Mouse (Mus musculus): Measurements from ENCODE around the gene Macrod2. TPM values are rescaled to one million over a fixed set of nuclear protein-coding genes. Genes with fewer than 3 reads are reported as not detected.

The Macrod2 gene
- polyA plus RNA-seq, 1 experiment from 2014 or later, result 31.9 TPM

DNA sequence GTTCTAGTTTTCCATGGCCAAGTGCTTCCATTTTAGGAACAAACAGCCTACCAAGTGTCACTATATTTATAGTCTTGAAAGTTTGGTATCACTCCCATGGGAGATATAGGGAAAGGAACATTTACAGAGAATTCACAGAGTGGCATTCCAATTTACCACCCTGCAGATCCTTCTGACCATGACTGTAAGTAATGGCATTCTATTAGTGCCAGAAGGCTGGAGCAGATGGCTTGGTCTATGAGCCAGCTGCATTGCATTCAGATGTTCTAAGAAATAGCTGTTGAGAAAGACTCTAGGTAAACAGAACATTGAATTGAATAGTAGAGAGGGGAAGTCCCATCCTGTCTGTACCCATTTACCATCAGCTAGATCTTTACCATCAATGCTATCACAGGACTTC lies 1954.7 kb downstream of the Macrod2 start:
- Histone ChIP-seq H3K36me3 (ENCODE audit: control insufficient read depth, insufficient read depth, low read length) (no peaks in the 10 kb centered on the region), H3K27me3 (ENCODE audit: control insufficient read depth, insufficient read depth, low read length) (no peaks in the 10 kb centered on the region), H3K4me3 (ENCODE audit: low read depth, low read length) (no peak overlapping the region), H3K9me3 (ENCODE audit: control insufficient read depth, low read length) (no peaks in the 10 kb centered on the region), H3K9ac (ENCODE audit: low read length) (no peak overlapping the region), H3K4me2 (replicated peaks; ENCODE audit: low read depth) (no peak overlapping the region), H3K4me1 (replicated peaks; ENCODE audit: control insufficient read depth, insufficient read depth) (no peaks in the 10 kb centered on the region), H3K27ac (replicated peaks) (no peak overlapping the region)
- TF ChIP-seq CTCF (IDR thresholded peaks at IDR 0.05; ENCODE audit: low read depth) (no peak), EP300 (optimal IDR thresholded peaks at IDR 0.05) (no peak)
- no peak for ATAC-seq (ENCODE audit: low FRiP score, low TSS enrichment)
- DNase-seq (ENCODE audit: low spot score), result no peak

DNA sequence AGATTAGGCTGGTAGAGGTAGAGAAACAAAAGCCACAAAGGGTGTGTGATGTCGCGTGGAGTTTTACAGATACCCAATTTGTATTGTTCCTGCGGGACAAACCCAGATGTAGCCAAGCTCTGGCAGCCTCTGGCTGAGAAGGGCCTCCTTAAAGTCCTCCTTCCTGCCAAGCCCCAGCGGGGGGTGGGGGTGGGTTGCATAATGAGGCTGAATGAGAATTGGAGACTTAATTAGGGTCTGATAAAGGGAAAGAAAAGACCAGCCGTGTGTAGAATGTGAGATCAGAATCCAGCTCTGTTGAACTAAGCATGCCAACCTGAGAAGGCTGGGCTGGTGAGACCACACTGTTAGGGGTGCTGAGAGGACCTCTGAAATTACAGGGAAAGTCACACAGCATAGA lies 1967.8 kb downstream of the Macrod2 start:
- Histone ChIP-seq H3K4me2 (replicated peaks; ENCODE audit: low read depth) (no peak overlapping the region), H3K9me3 (ENCODE audit: control insufficient read depth, low read length) (no peaks in the 10 kb centered on the region), H3K27me3 (ENCODE audit: control insufficient read depth, insufficient read depth, low read length) (no peaks in the 10 kb centered on the region), H3K36me3 (ENCODE audit: control insufficient read depth, insufficient read depth, low read length) (no peaks in the 10 kb centered on the region), H3K27ac (replicated peaks) (no peak overlapping the region), H3K4me3 (ENCODE audit: low read depth, low read length) (no peak overlapping the region), H3K9ac (ENCODE audit: low read length) (no peak overlapping the region), H3K4me1 (replicated peaks; ENCODE audit: control insufficient read depth, insufficient read depth) (no peaks in the 10 kb centered on the region)
- TF ChIP-seq EP300 (optimal IDR thresholded peaks at IDR 0.05) (no peak), CTCF (IDR thresholded peaks at IDR 0.05; ENCODE audit: low read depth) (no peak)
- no peak for DNase-seq (ENCODE audit: low spot score)
- WGBS, result 19% methylated on average over 5 of the region's 5 CpGs
- ATAC-seq (ENCODE audit: low FRiP score, low TSS enrichment), result no peak

- TF ChIP-seq EP300 (optimal IDR thresholded peaks at IDR 0.05) (no peak), CTCF (IDR thresholded peaks at IDR 0.05; ENCODE audit: low read depth) (no peak)
Observed at GRCm38 (mm10) chr2:142373978-142374377, 1978.9 kb downstream of the Macrod2 start.

GRCm38 (mm10) chr2:142380563-142380962 lies 1985.5 kb downstream of the Macrod2 start:
- Histone ChIP-seq H3K4me3 (ENCODE audit: low read depth, low read length) (no peak overlapping the region), H3K27me3 (ENCODE audit: control insufficient read depth, insufficient read depth, low read length) (no peaks in the 10 kb centered on the region), H3K9me3 (ENCODE audit: control insufficient read depth, low read length) (no peaks in the 10 kb centered on the region), H3K9ac (ENCODE audit: low read length) (no peak overlapping the region), H3K27ac (replicated peaks) (no peak overlapping the region), H3K4me1 (replicated peaks; ENCODE audit: control insufficient read depth, insufficient read depth) (no peaks in the 10 kb centered on the region), H3K4me2 (replicated peaks; ENCODE audit: low read depth) (no peak overlapping the region), H3K36me3 (ENCODE audit: control insufficient read depth, insufficient read depth, low read length) (no peaks in the 10 kb centered on the region)
- WGBS, result 100% methylated on average over 2 of the region's 2 CpGs
- DNase-seq (ENCODE audit: low spot score), result no peak
- no peak for TF ChIP-seq EP300 (optimal IDR thresholded peaks at IDR 0.05)
- TF ChIP-seq CTCF (IDR thresholded peaks at IDR 0.05; ENCODE audit: low read depth), result no peak
- ATAC-seq (ENCODE audit: low FRiP score, low TSS enrichment), result no peak

More at GRCm38 (mm10) chr2:142373978-142374377, 1978.9 kb downstream of the Macrod2 start:
- Histone ChIP-seq H3K27me3 (ENCODE audit: control insufficient read depth, insufficient read depth, low read length) (no peaks in the 10 kb centered on the region), H3K27ac (replicated peaks) (no peak overlapping the region), H3K9ac (ENCODE audit: low read length) (no peak overlapping the region), H3K36me3 (ENCODE audit: control insufficient read depth, insufficient read depth, low read length) (no peaks in the 10 kb centered on the region), H3K9me3 (ENCODE audit: control insufficient read depth, low read length) (no peaks in the 10 kb centered on the region), H3K4me1 (replicated peaks; ENCODE audit: control insufficient read depth, insufficient read depth) (no peaks in the 10 kb centered on the region), H3K4me3 (ENCODE audit: low read depth, low read length) (no peak overlapping the region), H3K4me2 (replicated peaks; ENCODE audit: low read depth) (no peak overlapping the region)
- no peak for DNase-seq (ENCODE audit: low spot score)
- no peak for ATAC-seq (ENCODE audit: low FRiP score, low TSS enrichment)
- WGBS, result 16% methylated on average over 3 of the region's 3 CpGs

- Histone ChIP-seq H3K4me2 (replicated peaks; ENCODE audit: low read depth) (no peak overlapping the region), H3K9me3 (ENCODE audit: control insufficient read depth, low read length) (no peaks in the 10 kb centered on the region), H3K36me3 (ENCODE audit: control insufficient read depth, insufficient read depth, low read length) (no peaks in the 10 kb centered on the region), H3K9ac (ENCODE audit: low read length) (no peak overlapping the region), H3K4me1 (replicated peaks; ENCODE audit: control insufficient read depth, insufficient read depth) (no peaks in the 10 kb centered on the region), H3K27ac (replicated peaks) (no peak overlapping the region), H3K4me3 (ENCODE audit: low read depth, low read length) (no peak overlapping the region), H3K27me3 (ENCODE audit: control insufficient read depth, insufficient read depth, low read length) (no peaks in the 10 kb centered on the region)
- 84% methylated on average over 2 of the region's 2 CpGs for whole genome bisulfite sequencing
- TF ChIP-seq CTCF (IDR thresholded peaks at IDR 0.05; ENCODE audit: low read depth) (no peak), EP300 (optimal IDR thresholded peaks at IDR 0.05) (no peak)
- DNase-seq (ENCODE audit: low spot score) (no peak), ATAC-seq (ENCODE audit: low FRiP score, low TSS enrichment) (no peak)
Observed at GRCm38 (mm10) chr2:142381081-142381579, 1986.0 kb downstream of the Macrod2 start.

DNA sequence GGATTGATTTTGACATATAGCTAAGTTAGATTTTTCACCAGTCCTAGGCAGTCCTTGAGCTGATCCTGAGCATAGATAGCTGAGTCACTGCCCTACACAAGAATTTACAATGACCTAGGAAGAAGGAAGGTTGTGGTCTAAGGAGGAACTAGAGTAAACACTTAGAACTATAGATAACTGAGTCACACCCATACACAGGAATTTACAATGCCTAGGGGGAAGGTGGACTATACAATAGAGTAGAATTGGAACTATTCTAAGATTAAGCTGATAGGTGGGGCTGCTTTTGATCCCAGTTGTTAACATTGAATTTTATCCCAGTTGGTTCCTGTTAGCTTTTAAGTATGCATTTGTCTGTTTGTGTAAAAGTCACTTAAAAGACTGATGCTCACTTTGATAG lies 1998.4 kb downstream of the Macrod2 start:
- Histone ChIP-seq H3K4me3 (ENCODE audit: low read depth, low read length) (no peak overlapping the region), H3K4me2 (replicated peaks; ENCODE audit: low read depth) (no peak overlapping the region), H3K36me3 (ENCODE audit: control insufficient read depth, insufficient read depth, low read length) (no peaks in the 10 kb centered on the region), H3K4me1 (replicated peaks; ENCODE audit: control insufficient read depth, insufficient read depth) (no peaks in the 10 kb centered on the region), H3K27ac (replicated peaks) (no peak overlapping the region), H3K27me3 (ENCODE audit: control insufficient read depth, insufficient read depth, low read length) (no peaks in the 10 kb centered on the region), H3K9me3 (ENCODE audit: control insufficient read depth, low read length) (no peaks in the 10 kb centered on the region), H3K9ac (ENCODE audit: low read length) (no peak overlapping the region)
- no peak for DNase-seq (ENCODE audit: low spot score)
- no peak for ATAC-seq (ENCODE audit: low FRiP score, low TSS enrichment)
- TF ChIP-seq CTCF (IDR thresholded peaks at IDR 0.05; ENCODE audit: low read depth), result no peak
- no peak for TF ChIP-seq EP300 (optimal IDR thresholded peaks at IDR 0.05)

Measured in stomach, postnatal 0 days (tissue).